ENCODE assay signal across 7 mouse cellular contexts in genomic region chr19:34684857-34685256, GRCm38 (mm10). TPM values are rescaled to one million over a fixed set of nuclear protein-coding genes. Genes with fewer than 3 reads are reported as not detected.
DNase-seq lines count a peak whose midpoint lies in the region; TF ChIP-seq lines count a peak whose summit lies in the region.

No protein-coding gene starts in this region.

- no peak overlapping the region for H3K27ac ChIP-seq in ES-E14 (ENCODE audit: insufficient read depth, low read depth, low read length, poor library complexity, severe bottlenecking)
- no peak overlapping the region for H3K27ac ChIP-seq in bone marrow macrophage, adult 2 months (ENCODE audit: insufficient read depth, low read depth, low read length)

- H3K4me1 ChIP-seq in ES-E14 (ENCODE audit: control insufficient read depth in 2 of 2, insufficient read depth in 2 of 2, low read length in 2 of 2, poor library complexity in 1 of 2) = no peaks in the 10 kb centered on the region
- H3K4me1 ChIP-seq in bone marrow macrophage, adult 2 months (ENCODE audit: control insufficient read depth, insufficient read depth, low read length) = peaks cover 3% of the 10 kb centered on the region; the same call in 1 of the 2 replicates

- in situ Hi-C loops in ES-E14 (cut with MboI; ENCODE audit: low sequenced_read_pairs in 2 of 2, unreplicated experiment in 2 of 2) = no loop called here

- peak; percentile 28; the same call in 1 of the 2 replicates for TF ChIP-seq CTCF in bone marrow macrophage, adult 2 months (IDR thresholded peaks at IDR 0.05; ENCODE audit: low read depth, low read length)

- H3K36me3 ChIP-seq in ES-E14 (ENCODE audit: control insufficient read depth, insufficient read depth, low read length, poor library complexity, severe bottlenecking) = no peaks in the 10 kb centered on the region

- no peak overlapping the region for H3K9ac ChIP-seq in ES-E14 (ENCODE audit: insufficient read depth, low read depth, low read length, poor library complexity, severe bottlenecking)

- intact Hi-C loops in gastrocnemius, postnatal 36 days (cut with DNase I) = loop anchor here (5.0 kb wide), 1 partner anchor 87 kb away; no protein-coding TSS in a partner anchor
- intact Hi-C loops in left cerebral cortex, postnatal 14 days (cut with DNase I) = loop anchor here (5.0 kb wide), 1 partner anchor 87 kb away; no protein-coding TSS in a partner anchor

- no peak overlapping the region for H3K4me3 ChIP-seq in ES-E14 (ENCODE audit: insufficient read depth in 1 of 2, low read depth in 1 of 2, low read length in 2 of 2, poor library complexity in 1 of 2, severe bottlenecking in 1 of 2)
- H3K4me3 ChIP-seq in bone marrow macrophage, adult 2 months (ENCODE audit: insufficient read depth, low read length) = no peak overlapping the region

- H3K9me3 ChIP-seq in ES-E14 (ENCODE audit: control insufficient read depth, insufficient read depth, low read depth, low read length) = no peaks in the 10 kb centered on the region

- peak; percentile 65 for DNase-seq in layer of hippocampus, adult 11-12 months (ENCODE audit: low spot score)
- DNase-seq in layer of hippocampus, adult 9-10 months (ENCODE audit: low spot score) = no peak
- DNase-seq in ES-E14 (ENCODE audit: low read depth, low spot score) = no peak
- peak; percentile 10 to 18 for DNase-seq in gastrocnemius, postnatal 36 days
- peak; percentile 43 to 55 for DNase-seq in left cerebral cortex, postnatal 14 days (ENCODE audit: low spot score in 2 of 2)
- DNase-seq in retina, postnatal 7 days (ENCODE audit: low read depth, low spot score) = peak; percentile 13

- TF ChIP-seq POLR2A in bone marrow macrophage, adult 2 months (IDR thresholded peaks at IDR 0.05; ENCODE audit: borderline replicate concordance, low read depth, low read length) = no peak

TF ChIP-seq in ES-E14, 5 proteins besides CTCF, POLR2A, EP300 and RAD21:
- TF ChIP-seq ZC3H11A (IDR thresholded peaks at IDR 0.05; ENCODE audit: borderline replicate concordance, low read depth, low read length) (0 out of 2 replicates have a peak, but pooled peaks have one; percentile 26), CHD2 (IDR thresholded peaks at IDR 0.05; ENCODE audit: low read depth, low read length) (no peak)
TF ChIP-seq in ES-E14: peak in this region for 1.

RNA-seq across cellular contexts. Expression of gene Ifit1, which starts 44.2 kb away (rescaled TPM):
- 0.16 TPM in 1 of 2 replicates, not detected in the other for total RNA-seq in ES-E14 (2012; rRNA removed)
- polyA plus RNA-seq in bone marrow macrophage, adult 2 months (2012; ENCODE audit: insufficient read depth, insufficient read length, missing spikeins) = 46.3 and 50.4 TPM in 2 replicates
- under 1 TPM; 0.56 to 0.57 TPM for total RNA-seq in gastrocnemius, postnatal 36 days (2021)
- under 1 TPM; 0.18 to 0.36 TPM for total RNA-seq in left cerebral cortex, postnatal 14 days (2021)

RNA-seq across cellular contexts. Expression of gene Ifit1bl2, which starts 44.3 kb away (rescaled TPM):
- total RNA-seq in ES-E14 (2012; rRNA removed) = not detected in 2 replicates
- 0.25 and 0.33 TPM in 2 replicates for polyA plus RNA-seq in bone marrow macrophage, adult 2 months (2012; ENCODE audit: insufficient read depth, insufficient read length, missing spikeins)
- total RNA-seq in gastrocnemius, postnatal 36 days (2021) = under 1 TPM in 1 of 2 experiments, not detected in 1; 0.08 TPM
- total RNA-seq in left cerebral cortex, postnatal 14 days (2021) = under 1 TPM; 0.27 to 0.53 TPM

Comparison
In these comparisons a context has a peak if more than half of its experiments do, and no peak if none do; other contexts are left out.
1. DNase-seq: peak in layer of hippocampus, adult 11-12 months (single experiment), gastrocnemius, postnatal 36 days (2 of 2), left cerebral cortex, postnatal 14 days (2 of 2) and retina, postnatal 7 days (single experiment); none in layer of hippocampus, adult 9-10 months (single experiment) and ES-E14 (single experiment).